Mouse (Mus musculus) hindbrain, embryonic 10.5 days (tissue): ENCODE measurements at regions not wholly inside any gene's neighbourhood (a gene's known extent, or its start where the extent isn't known, plus 50 kb on each side); places are given as distances from the start of the nearest gene placed in this dataset.

Experiments
- DNase-seq: peaks from one replicate; pipeline ENCODE4 v3.0.0-alpha.2; 2017; ENCODE audit warnings: low spot score
- H3K27ac ChIP-seq: fragments of 300-500 bp; sonication (generic); 2 replicates; pipeline ENCODE4 v1.5.1; 2016; ENCODE audit warnings: mild to moderate bottlenecking, moderate library complexity
- H3K27me3 ChIP-seq: fragments of 300-500 bp; sonication (generic); 2 replicates; pipeline ENCODE4 v1.6.1; 2016; ENCODE audit warnings: mild to moderate bottlenecking; ENCODE audit not compliant: poor library complexity, insufficient read depth, severe bottlenecking
- H3K36me3 ChIP-seq: fragments of 300-500 bp; sonication (generic); 2 replicates; pipeline ENCODE4 v1.6.1; 2016; ENCODE audit warnings: mild to moderate bottlenecking, moderate library complexity
- H3K4me1 ChIP-seq: fragments of 300-500 bp; sonication (generic); replicated peaks from 2 replicates; pipeline ENCODE4 v1.6.1; 2016; ENCODE audit warnings: mild to moderate bottlenecking
- H3K4me3 ChIP-seq: fragments of 300-500 bp; sonication (generic); 2 replicates; pipeline ENCODE4 v1.5.1; 2016; ENCODE audit warnings: mild to moderate bottlenecking, moderate library complexity
- H3K9me3 ChIP-seq: fragments of 300-500 bp; sonication (generic); 2 replicates; pipeline ENCODE4 v1.6.1; 2016; ENCODE audit warnings: mild to moderate bottlenecking, moderate library complexity
- WGBS: fragments of 180-500 bp; shearing (Covaris S2); methylation state at CpG from one replicate; pipeline ENCODE4 v1.1.7; 2016; 5-methylcytosine and 5-hydroxymethylcytosine counted together

GRCm38 (mm10) chr2:128241280-128241665 lies 115.4 kb downstream of the Bcl2l11 start:
- H3K9me3 ChIP-seq: no peaks in the 10 kb centered on the region
- H3K36me3 ChIP-seq: no peaks in the 10 kb centered on the region
- peak; percentile 40 for DNase-seq
- peaks cover 26% of the 10 kb centered on the region for H3K4me1 ChIP-seq
- WGBS: 1% methylated on average over 3 of the region's 3 CpGs
- H3K27me3 ChIP-seq: 0 out of 2 replicates have a peak, but pooled peaks cover 2% of the 10 kb centered on the region
- peak overlapping the region; percentile 89 for H3K27ac ChIP-seq
- no peak overlapping the region for H3K4me3 ChIP-seq

- peaks cover 27% of the 10 kb centered on the region for H3K4me1 ChIP-seq
- 0 out of 2 replicates have a peak, but pooled peaks cover 2% of the 10 kb centered on the region for H3K27me3 ChIP-seq
- 0 out of 2 replicates have a peak overlapping the region, but pooled peaks have one; percentile 29 for H3K27ac ChIP-seq
- 77% methylated on average over 10 of the region's 10 CpGs for WGBS
- no peaks in the 10 kb centered on the region for H3K36me3 ChIP-seq
- DNase-seq: no peak
- no peak overlapping the region for H3K4me3 ChIP-seq
- H3K9me3 ChIP-seq: no peaks in the 10 kb centered on the region
Measured at GRCm38 (mm10) chr2:128245544-128245943, 119.7 kb downstream of the Bcl2l11 start.

GRCm38 (mm10) chr2:128247967-128248366 lies 122.1 kb downstream of the Bcl2l11 start:
- H3K4me3 ChIP-seq: no peak overlapping the region
- H3K27me3 ChIP-seq: 0 out of 2 replicates have a peak, but pooled peaks cover 2% of the 10 kb centered on the region
- WGBS: 64% methylated on average over 4 of the region's 4 CpGs
- no peak overlapping the region for H3K27ac ChIP-seq
- peaks cover 12% of the 10 kb centered on the region; the same call in 1 of the 2 replicates for H3K4me1 ChIP-seq
- no peaks in the 10 kb centered on the region for H3K9me3 ChIP-seq
- no peak for DNase-seq
- no peaks in the 10 kb centered on the region for H3K36me3 ChIP-seq

- no peaks in the 10 kb centered on the region for H3K27me3 ChIP-seq
- no peaks in the 10 kb centered on the region for H3K36me3 ChIP-seq
- no peak overlapping the region for H3K27ac ChIP-seq
- peaks cover 12% of the 10 kb centered on the region; the same call in 1 of the 2 replicates for H3K4me1 ChIP-seq
- 89% methylated on average over 4 of the region's 4 CpGs for WGBS
- H3K9me3 ChIP-seq: no peaks in the 10 kb centered on the region
- no peak for DNase-seq
- H3K4me3 ChIP-seq: no peak overlapping the region
Measured at GRCm38 (mm10) chr2:128249188-128249587, 123.3 kb downstream of the Bcl2l11 start.

GRCm38 (mm10) chr2:128249607-128250006 lies 123.8 kb downstream of the Bcl2l11 start:
- 96% methylated on average over 2 of the region's 2 CpGs for WGBS
- no peaks in the 10 kb centered on the region for H3K9me3 ChIP-seq
- H3K36me3 ChIP-seq: no peaks in the 10 kb centered on the region
- H3K4me3 ChIP-seq: no peak overlapping the region
- no peak for DNase-seq
- H3K4me1 ChIP-seq: peaks cover 12% of the 10 kb centered on the region; the same call in 1 of the 2 replicates
- H3K27me3 ChIP-seq: no peaks in the 10 kb centered on the region
- H3K27ac ChIP-seq: no peak overlapping the region

- Histone ChIP-seq H3K4me1 (0 out of 2 replicates have a peak, but pooled peaks cover 7% of the 10 kb centered on the region), H3K27ac (no peak overlapping the region), H3K27me3 (no peaks in the 10 kb centered on the region), H3K9me3 (no peaks in the 10 kb centered on the region), H3K36me3 (no peaks in the 10 kb centered on the region), H3K4me3 (no peak overlapping the region)
- 87% methylated on average over 4 of the region's 4 CpGs for WGBS
- no peak for DNase-seq
Measured at GRCm38 (mm10) chr2:128250841-128251240, 125.0 kb downstream of the Bcl2l11 start.

- 75% methylated on average over 6 of the region's 6 CpGs for WGBS
- no peaks in the 10 kb centered on the region for H3K36me3 ChIP-seq
Measured at GRCm38 (mm10) chr2:128256651-128257050, 130.8 kb downstream of the Bcl2l11 start.

GRCm38 (mm10) chr2:128257262-128257661 lies 131.4 kb downstream of the Bcl2l11 start:
- no peaks in the 10 kb centered on the region for H3K9me3 ChIP-seq
- H3K27ac ChIP-seq: no peak overlapping the region
- H3K4me3 ChIP-seq: no peak overlapping the region
- DNase-seq: no peak
- H3K27me3 ChIP-seq: no peaks in the 10 kb centered on the region
- no peaks in the 10 kb centered on the region for H3K36me3 ChIP-seq
- no peaks in the 10 kb centered on the region for H3K4me1 ChIP-seq
- WGBS: 87% methylated on average over 9 of the region's 9 CpGs

More at GRCm38 (mm10) chr2:128256651-128257050, 130.8 kb downstream of the Bcl2l11 start:
- DNase-seq: no peak
- Histone ChIP-seq H3K27ac (no peak overlapping the region), H3K9me3 (no peaks in the 10 kb centered on the region), H3K4me3 (no peak overlapping the region), H3K27me3 (no peaks in the 10 kb centered on the region), H3K4me1 (no peaks in the 10 kb centered on the region)

- Histone ChIP-seq H3K27me3 (no peaks in the 10 kb centered on the region; the same call in 1 of the 2 replicates), H3K9me3 (no peaks in the 10 kb centered on the region), H3K27ac (no peak overlapping the region), H3K4me3 (no peak overlapping the region), H3K4me1 (peaks cover 10% of the 10 kb centered on the region), H3K36me3 (no peaks in the 10 kb centered on the region)
- DNase-seq: no peak
- 79% methylated on average over 3 of the region's 3 CpGs for WGBS
Measured at GRCm38 (mm10) chr2:128263880-128264279, 138.0 kb downstream of the Bcl2l11 start.

- DNase-seq: no peak
- Histone ChIP-seq H3K9me3 (no peaks in the 10 kb centered on the region), H3K4me3 (no peak overlapping the region), H3K36me3 (no peaks in the 10 kb centered on the region), H3K27ac (peak overlapping the region; percentile 68), H3K27me3 (no peaks in the 10 kb centered on the region; the same call in 1 of the 2 replicates), H3K4me1 (peaks cover 10% of the 10 kb centered on the region)
- 27% methylated on average over 9 of the region's 9 CpGs for WGBS
Measured at GRCm38 (mm10) chr2:128265014-128265990, 139.5 kb downstream of the Bcl2l11 start.

- peaks cover 1% of the 10 kb centered on the region; the same call in 1 of the 2 replicates for H3K4me1 ChIP-seq
- no peaks in the 10 kb centered on the region for H3K36me3 ChIP-seq
- DNase-seq: no peak
Measured at GRCm38 (mm10) chr2:128270377-128271129, 144.7 kb downstream of the Bcl2l11 start.

GRCm38 (mm10) chr2:128272789-128273188 lies 147.0 kb downstream of the Bcl2l11 start:
- H3K27ac ChIP-seq: no peak overlapping the region
- peaks cover 13% of the 10 kb centered on the region for H3K4me1 ChIP-seq
- no peaks in the 10 kb centered on the region for H3K36me3 ChIP-seq
- 31% methylated on average over 7 of the region's 7 CpGs for WGBS
- no peak for DNase-seq
- H3K4me3 ChIP-seq: no peak overlapping the region
- no peaks in the 10 kb centered on the region; the same call in 1 of the 2 replicates for H3K27me3 ChIP-seq
- no peaks in the 10 kb centered on the region for H3K9me3 ChIP-seq

More at GRCm38 (mm10) chr2:128270377-128271129, 144.7 kb downstream of the Bcl2l11 start:
- Histone ChIP-seq H3K27me3 (no peaks in the 10 kb centered on the region; the same call in 1 of the 2 replicates), H3K9me3 (no peaks in the 10 kb centered on the region), H3K4me3 (no peak overlapping the region), H3K27ac (no peak overlapping the region)
- WGBS: 71% methylated on average over 9 of the region's 9 CpGs
